Mouse (Mus musculus) embryo, embryonic 10.5 days (tissue): Measurements from ENCODE around the gene Msmp.

Source experiments
- DNase-seq: peaks from one replicate; pipeline ENCODE4 v3.0.0-alpha.2; 2015; ENCODE audit warnings: low spot score

The Msmp gene

DNA sequence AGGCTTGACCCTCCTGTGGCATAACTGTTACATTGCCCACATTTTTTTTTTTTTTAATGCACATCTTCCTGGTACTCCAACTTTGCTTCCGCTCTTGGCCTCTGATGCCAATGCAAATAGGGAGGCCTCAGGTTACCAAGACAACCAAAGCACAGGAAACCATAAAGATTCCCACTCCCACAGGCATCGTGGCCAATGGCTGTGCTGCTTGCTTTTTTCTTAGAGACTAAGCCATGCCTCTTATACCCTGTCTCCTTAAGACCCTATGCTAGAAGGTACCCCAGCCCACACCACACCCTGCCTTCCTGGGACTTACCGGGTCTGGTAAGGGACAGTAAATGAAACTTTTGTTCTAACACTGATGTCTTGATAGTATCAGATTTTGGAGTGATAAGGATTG lies 9.2 kb upstream of the Msmp start:
- peak; percentile 18 for DNase-seq

- no peak for DNase-seq
Observed at GRCm38 (mm10) chr4:43591961-43592360, 7.7 kb upstream of the Msmp start.

DNA sequence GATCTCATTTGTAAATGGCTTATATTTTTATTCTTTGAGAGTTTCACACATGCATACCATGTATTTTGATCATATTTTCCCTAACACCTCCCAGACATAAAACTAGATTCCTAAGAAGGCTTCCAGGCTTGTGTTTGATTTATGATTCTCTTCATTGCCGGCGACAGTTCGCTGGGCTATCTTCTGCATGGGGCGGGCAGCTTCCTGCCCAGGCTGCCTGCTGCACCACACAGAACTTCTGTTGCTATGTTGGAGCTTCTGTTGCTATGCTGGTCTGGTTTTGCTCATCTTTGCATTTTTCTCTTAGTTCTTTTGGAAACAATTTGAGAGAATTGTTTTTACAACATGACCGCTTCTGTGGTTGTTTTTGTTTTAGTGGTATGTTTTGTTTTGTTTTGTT lies 7.2 kb upstream of the Msmp start:
- DNase-seq = no peak

DNA sequence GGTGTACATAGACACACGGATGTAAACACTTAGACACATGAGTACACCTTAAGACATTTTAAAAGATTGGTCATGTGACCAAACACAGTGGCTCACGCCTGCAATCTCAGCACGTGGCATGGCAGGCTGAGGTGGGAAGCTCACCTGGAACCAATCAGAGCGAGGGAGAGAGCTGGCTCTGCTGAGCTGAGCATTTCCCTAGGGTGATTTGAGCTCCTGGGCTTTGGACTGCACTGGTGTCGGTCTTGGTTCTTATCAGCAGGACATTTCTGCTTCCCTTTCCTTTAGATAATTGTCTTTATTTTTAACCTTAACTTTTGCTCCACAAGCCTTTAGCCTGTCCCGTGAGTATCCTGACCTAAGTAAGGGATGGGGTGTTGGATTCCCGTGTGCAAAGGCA lies 3.4 kb upstream of the Msmp start:
- DNase-seq = no peak

DNA sequence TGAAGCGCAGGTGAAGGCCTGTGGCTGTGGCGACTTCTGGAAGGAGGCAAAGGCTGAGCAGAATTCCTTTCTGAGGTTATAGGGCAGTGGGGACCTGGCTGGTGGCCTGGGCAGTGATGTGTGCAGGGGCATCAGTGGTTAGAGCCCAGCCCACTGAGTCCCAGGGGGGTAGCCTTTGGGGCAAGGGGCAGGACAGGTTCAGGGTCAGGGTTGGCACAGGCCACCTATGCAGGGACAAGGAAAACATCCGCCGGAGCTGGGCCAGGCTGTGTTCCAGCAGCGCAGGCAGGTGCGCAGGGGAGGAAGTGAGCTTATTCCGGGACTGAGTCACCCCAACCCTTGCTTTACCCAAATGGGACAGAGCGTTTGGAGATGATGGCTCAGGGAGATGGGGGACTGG lies 2.1 kb upstream of the Msmp start:
- no peak for DNase-seq

GRCm38 (mm10) chr4:43585682-43586081 lies 1.4 kb upstream of the Msmp start:
- DNase-seq = no peak

DNA sequence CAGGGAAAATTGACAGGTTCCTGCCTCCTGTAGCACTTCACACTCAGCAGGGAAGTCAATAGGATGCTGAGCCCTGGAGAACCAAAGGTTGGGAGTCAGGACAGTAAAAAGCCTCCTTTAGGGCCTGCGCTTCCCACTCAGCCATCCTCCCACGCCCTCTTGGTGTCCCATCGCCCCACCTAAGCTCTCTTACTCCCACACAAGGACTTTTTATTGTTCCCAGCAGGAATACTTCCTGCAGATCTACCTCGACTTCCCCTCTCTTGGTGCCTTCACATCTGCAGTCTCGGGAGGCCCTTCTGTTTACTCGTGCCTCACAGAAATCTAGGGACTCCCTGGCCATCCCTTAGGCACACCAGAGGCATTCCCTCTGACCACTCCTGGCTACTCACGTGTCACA lies 873 bp downstream of the Msmp start:
- DNase-seq = no peak

GRCm38 (mm10) chr4:43582241-43582640 lies 2.1 kb downstream of the Msmp start:
- no peak for DNase-seq

DNA sequence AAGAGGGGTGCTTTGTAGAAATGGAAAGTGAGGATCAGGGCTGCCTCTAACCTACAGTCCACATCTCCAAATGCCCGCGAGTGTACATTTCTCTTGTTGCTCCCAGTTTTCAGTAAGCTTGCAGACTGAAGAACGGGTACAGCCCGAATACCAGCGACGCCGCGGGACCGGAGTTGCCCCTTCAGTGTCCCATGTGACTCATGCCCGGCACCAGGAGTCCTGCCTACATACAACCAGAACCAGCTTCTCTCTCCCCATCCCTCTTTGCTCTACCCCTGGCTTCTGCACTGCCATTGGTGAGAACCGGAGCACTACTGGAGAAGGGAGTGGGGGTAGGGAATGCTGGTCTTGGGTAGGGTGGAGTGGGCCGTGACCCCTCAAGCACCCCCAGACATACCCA lies 2.9 kb downstream of the Msmp start:
- DNase-seq = no peak

DNA sequence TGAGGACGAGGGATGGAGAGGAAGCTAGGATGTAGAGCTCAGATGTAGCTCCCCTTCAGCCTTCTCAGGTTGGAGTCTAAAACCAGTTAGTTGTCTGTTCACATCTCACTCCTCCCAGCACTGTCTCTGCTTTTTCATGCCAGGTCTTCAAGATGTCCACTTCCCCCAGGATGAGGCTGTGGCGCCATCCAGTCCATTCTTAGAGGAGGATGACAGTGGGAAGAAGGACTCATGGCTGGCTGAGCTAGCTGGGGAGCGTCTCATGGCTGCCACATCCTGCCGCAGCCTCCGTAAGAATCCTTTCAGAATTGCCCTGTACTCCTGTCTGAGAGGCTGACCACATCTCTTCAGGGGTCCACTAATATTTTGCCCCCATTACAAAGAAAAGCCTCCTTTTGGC lies 3.6 kb downstream of the Msmp start:
- no peak for DNase-seq

DNA sequence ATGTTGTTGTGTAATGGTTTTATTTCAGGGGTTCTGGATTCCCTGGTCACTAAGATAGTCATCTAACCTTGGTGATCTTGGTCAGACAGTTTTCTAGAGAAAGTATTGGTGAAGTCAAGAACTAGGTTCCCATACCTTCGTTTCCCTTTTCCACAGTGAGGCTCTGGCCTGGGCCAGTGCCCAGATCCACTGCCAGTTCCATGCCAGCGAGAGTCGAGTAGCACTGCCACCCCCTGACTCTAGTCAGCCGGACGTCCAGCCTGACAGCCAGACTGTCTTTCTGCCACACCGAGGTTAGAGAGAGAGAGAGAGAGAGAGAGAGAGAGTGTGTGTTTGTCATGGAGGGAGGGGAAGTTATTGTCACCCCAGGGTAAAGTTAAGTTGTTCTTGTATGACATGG lies 4.6 kb downstream of the Msmp start:
- DNase-seq = no peak

GRCm38 (mm10) chr4:43579256-43579655 lies 5.0 kb downstream of the Msmp start:
- DNase-seq = peak; percentile 15

DNA sequence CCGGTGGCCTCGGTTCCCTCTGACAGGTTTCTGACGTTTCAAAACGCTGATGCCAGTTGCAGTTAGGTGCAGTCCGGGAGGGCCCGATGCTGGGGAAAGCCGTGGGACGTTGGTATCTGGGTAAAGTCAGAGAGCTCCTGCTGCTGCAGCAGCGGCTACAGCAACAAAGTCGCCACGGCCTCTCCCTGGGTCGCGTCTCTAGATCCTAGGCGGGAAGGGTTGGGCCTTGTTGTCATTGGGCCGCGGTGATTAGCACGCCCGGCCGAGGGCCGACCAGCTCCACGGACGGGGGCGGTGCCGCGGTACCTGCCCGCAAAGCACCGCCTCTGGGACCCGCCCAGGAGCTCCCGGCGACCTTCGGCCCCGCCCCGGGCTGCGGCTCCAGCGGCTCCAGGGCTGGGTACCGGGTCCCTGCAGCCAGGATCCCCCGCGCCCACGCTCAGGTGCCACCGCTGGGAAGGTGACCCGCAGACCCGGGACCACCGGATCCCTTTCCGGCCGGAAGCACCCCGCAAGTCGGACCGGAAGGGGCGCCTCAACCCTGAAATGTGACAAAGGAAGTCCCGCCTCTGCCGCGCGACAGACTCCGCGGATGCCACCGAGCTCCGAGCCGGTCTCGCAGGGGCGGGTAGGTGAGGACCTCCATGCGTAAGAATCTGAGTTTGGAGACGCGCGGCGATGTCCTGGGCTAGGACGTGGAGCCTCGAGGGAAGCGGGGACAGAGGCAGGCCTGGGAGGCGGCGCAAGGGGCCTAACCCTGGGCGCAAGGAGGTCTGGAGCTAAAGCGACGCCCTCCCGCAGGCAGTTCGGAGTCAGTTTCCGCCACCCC lies 5.7 kb downstream of the Msmp start, which contains the start of the genes Rgp1 and Gba2:
Rgp1 (plus strand) TSS at position 340 of the 829 bp plus-strand sequence.
Gba2 (minus strand) TSS at position 498 of the 829 bp plus-strand sequence.
- peak; percentile 88 for DNase-seq

GRCm38 (mm10) chr4:43577237-43577881 lies 6.9 kb downstream of the Msmp start:
- DNase-seq = no peak

DNA sequence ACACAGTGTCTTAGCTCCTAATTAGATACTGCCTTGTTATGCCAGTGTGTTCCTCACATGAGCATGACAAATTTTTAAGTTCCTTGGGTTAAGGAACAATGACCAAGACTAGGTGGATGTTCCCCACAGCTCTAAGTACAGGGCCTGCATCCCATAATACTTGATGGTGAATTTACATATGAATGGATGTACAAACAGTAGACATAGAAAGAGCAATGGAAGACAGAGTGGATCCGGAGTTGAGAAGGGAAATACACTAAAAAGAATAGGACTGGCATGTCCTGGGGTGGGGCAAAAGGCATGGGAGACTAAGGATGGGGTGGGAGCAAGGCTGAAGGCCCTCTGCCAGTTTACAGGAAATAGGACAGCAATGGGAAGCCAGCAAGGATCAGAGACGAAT lies 8.9 kb downstream of the Msmp start:
- DNase-seq = no peak

DNA sequence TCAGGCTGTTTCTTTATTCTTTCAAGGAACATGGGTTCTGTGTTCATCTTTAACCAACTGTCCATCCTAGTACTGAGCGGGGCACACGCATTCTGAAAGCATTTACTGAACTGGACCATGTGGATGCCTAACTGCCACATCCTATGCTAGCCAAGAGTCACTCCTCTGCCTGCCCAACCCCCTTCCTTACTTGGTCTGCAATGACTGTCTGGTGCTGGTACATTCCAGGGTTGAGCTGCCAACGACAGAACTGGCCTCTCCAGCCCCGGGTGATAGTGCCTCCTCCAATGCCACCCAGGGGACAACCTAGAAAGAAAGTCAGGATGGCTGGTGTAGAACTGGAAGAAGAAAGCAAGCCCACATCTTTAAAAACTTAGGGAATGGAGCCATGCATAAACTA lies 10.7 kb downstream of the Msmp start:
- DNase-seq = no peak

GRCm38 (mm10) chr4:43571395-43572045 lies 12.8 kb downstream of the Msmp start:
- no peak for DNase-seq

GRCm38 (mm10) chr4:43567140-43567539 lies 17.2 kb downstream of the Msmp start:
- no peak for DNase-seq

- no peak for DNase-seq
Observed at GRCm38 (mm10) chr4:43564231-43564630, 20.1 kb downstream of the Msmp start.

DNA sequence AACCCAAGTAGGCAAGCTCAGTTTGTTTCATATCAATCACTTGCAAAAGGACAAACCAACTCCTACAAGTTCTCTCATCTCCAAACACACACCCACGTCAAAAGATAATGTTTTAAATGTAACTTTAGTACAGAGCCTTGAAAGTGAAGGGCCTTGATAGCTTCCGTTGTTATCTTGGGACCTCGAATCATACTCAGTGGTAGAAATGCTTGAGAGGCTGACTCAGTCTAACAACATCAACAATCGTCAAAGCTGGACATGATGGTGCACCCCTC lies 20.8 kb downstream of the Msmp start:
- DNase-seq = no peak

DNA sequence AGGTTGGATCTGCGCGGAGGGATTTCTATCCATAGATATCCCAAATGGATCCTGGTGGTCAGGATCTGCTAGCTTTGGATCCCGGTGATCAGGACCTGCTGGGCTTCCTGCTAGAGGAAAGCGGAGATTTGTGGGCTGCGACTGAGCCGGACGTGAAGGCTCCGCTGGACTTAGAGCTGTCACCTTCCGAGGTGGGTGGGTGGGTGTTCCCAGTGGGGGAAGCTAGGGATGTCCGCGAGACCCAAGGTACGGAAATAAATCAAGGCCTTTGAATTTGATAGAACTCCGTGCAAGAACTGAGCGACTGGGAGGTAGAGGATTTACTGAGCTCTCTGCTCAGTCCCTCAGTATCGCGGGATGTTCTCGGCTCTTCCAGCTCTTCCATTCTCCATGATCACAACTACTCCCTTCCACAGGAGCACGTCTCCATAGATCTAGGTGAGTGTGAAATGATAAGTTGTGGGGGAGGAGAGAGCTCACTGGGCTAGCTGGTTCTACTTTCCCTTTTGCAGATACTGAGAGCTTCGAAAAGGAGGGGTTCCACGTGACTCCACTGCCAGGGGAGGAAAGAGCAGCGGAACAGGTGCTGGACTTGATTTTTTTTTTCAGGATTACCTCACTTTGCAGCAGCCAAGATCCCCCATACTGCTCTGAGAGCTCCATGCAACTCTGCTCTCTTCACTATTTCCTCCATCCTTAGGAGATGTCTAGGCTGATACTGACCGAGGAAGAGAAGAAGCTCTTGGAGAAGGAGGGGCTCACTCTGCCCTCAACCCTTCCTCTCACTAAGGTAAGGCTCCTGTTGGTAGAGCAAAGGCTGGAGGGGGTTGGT lies 21.3 kb downstream of the Msmp start:
- DNase-seq = peak; percentile 32

DNA sequence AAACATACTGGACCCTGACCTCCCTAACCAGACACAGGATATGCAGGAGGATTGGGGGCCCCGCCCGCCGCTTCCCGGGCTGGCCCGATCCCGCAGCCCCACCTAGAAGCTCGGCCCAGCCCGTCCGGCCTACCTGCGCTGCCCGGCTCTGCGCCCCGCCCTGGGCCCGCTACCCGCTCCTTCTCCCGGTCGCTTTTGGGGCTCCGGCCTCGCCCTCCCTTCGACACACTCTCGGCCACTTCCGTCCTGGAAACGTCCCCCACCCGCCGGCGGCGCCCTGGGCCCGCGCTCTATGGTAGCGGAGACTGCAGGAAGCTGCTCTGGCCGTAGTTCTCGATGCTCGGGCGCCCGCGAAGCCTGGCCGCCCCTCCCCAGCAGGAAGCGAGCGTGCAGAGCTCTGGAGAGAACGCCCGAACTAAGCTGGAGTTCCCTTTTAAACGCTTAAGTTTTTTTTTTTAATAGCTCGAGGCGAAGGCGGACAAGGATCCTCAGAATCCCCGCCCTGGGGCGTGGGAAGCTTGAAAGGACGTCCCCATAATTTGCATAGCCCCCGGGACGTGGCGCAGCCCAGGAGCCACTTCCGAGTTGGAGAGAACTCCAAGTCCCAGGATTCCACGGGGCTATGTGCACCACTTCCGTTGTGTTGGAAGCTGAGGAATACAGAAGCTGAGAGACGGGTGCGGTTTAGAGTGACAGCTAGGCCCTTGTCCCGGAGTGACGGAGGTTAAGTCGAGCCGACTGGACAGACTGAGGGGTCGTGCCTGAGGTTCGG lies 22.1 kb downstream of the Msmp start, which contains the start of the genes Creb3 and Tln1:
Creb3 (plus strand) TSS at position 336 of the 772 bp plus-strand sequence.
Tln1 (minus strand) TSS at position 695 of the 772 bp plus-strand sequence.
- peak; percentile 98 for DNase-seq
